ENCODE assay signal across 29 mouse cellular contexts in the genomic region with DNA sequence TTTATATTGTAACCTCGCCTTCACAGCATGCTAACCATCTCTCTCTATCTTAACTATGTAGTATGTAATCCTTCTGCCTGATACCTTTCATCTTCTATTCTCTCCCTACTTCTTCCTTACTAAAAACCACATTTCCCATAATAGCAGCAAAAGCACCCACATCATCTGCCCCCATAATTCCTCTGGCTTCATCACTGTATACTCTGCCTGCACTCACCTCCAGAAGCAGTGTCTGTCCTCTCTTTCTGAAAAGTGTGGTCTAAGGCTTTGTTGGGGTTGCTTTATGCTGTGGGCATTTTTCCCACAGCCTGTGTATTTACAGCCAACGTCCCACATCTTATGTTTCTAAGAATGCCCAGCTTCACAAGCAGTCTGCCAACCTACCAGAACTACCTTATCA. TPM values are rescaled to one million over a fixed set of nuclear protein-coding genes. Genes with fewer than 3 reads are reported as not detected.
DNase-seq lines count a peak whose midpoint lies in the region; ATAC-seq lines count a peak whose summit lies in the region.
"Had no signal": no experiment of that assay in that cellular context is flagged by ENCODE, and none has a peak within 500 bp of the region (broad histone marks: within the 10 kb centered on the region; RNA-seq: fewer than 3 reads in every experiment).

No protein-coding gene starts in this region.

- no peak overlapping the region for H3K4me3 ChIP-seq in forebrain, embryonic 15.5 days
- H3K4me3 ChIP-seq in forebrain, embryonic 10.5 days: no peak overlapping the region
- H3K4me3 ChIP-seq in hindbrain, embryonic 14.5 days (replicated peaks; ENCODE audit: low read length): no peak overlapping the region
- no peak overlapping the region for H3K4me3 ChIP-seq in hindbrain, embryonic 13.5 days
- H3K4me3 ChIP-seq: embryonic facial prominence, embryonic 12.5 days; embryonic facial prominence, embryonic 15.5 days; forebrain, embryonic 13.5 days; gastrocnemius, adult 2 months; heart, embryonic 12.5 days; heart, embryonic 15.5 days; intestine, embryonic 15.5 days had no signal

- ATAC-seq in forebrain, embryonic 15.5 days (replicated peaks): no peak
- no peak for ATAC-seq in hindbrain, embryonic 14.5 days (ENCODE audit: low FRiP score)
- ATAC-seq in hindbrain, embryonic 13.5 days (ENCODE audit: low FRiP score): no peak
- ATAC-seq in granulocyte monocyte progenitor cell, adult 5-6 weeks (replicated peaks; ENCODE audit: poor library complexity, severe bottlenecking): no peak
- ATAC-seq: forebrain, embryonic 13.5 days; hindbrain, embryonic 16.5 days; intestine, embryonic 15.5 days; Patski had no signal

- H3K9me3 ChIP-seq in forebrain, embryonic 15.5 days: no peaks in the 10 kb centered on the region
- no peaks in the 10 kb centered on the region for H3K9me3 ChIP-seq in forebrain, embryonic 10.5 days
- no peaks in the 10 kb centered on the region for H3K9me3 ChIP-seq in hindbrain, embryonic 14.5 days (ENCODE audit: control insufficient read depth, low read length)
- no peaks in the 10 kb centered on the region for H3K9me3 ChIP-seq in hindbrain, embryonic 13.5 days
- H3K9me3 ChIP-seq: embryonic facial prominence, embryonic 12.5 days; embryonic facial prominence, embryonic 15.5 days; forebrain, embryonic 13.5 days; G1E; heart, embryonic 12.5 days; heart, embryonic 15.5 days; intestine, embryonic 15.5 days had no signal

- H3K4me1 ChIP-seq in forebrain, embryonic 15.5 days: peaks cover 6% of the 10 kb centered on the region
- H3K4me1 ChIP-seq in forebrain, embryonic 10.5 days: no peaks in the 10 kb centered on the region
- peaks cover 5% of the 10 kb centered on the region; the same call in 1 of the 2 replicates for H3K4me1 ChIP-seq in hindbrain, embryonic 14.5 days (replicated peaks; ENCODE audit: control insufficient read depth, insufficient read depth, low read length)
- H3K4me1 ChIP-seq in hindbrain, embryonic 13.5 days (replicated peaks): peaks cover 2% of the 10 kb centered on the region; the same call in 1 of the 2 replicates
- H3K4me1 ChIP-seq: embryonic facial prominence, embryonic 12.5 days; embryonic facial prominence, embryonic 15.5 days; heart, embryonic 12.5 days; heart, embryonic 15.5 days; intestine, embryonic 15.5 days had no signal

- H3K4me2 ChIP-seq in forebrain, embryonic 15.5 days (replicated peaks): no peak overlapping the region
- H3K4me2 ChIP-seq in hindbrain, embryonic 14.5 days (replicated peaks): no peak overlapping the region
- H3K4me2 ChIP-seq in hindbrain, embryonic 13.5 days: no peak overlapping the region
- H3K4me2 ChIP-seq: embryonic facial prominence, embryonic 12.5 days; embryonic facial prominence, embryonic 15.5 days; forebrain, embryonic 13.5 days; heart, embryonic 12.5 days; heart, embryonic 15.5 days; intestine, embryonic 15.5 days had no signal

- H3K27me3 ChIP-seq in forebrain, embryonic 15.5 days: no peaks in the 10 kb centered on the region
- H3K27me3 ChIP-seq in forebrain, embryonic 10.5 days (ENCODE audit: poor library complexity, severe bottlenecking): no peaks in the 10 kb centered on the region
- H3K27me3 ChIP-seq in hindbrain, embryonic 14.5 days (ENCODE audit: control insufficient read depth, insufficient read depth, low read length): no peaks in the 10 kb centered on the region
- no peaks in the 10 kb centered on the region for H3K27me3 ChIP-seq in hindbrain, embryonic 13.5 days
- H3K27me3 ChIP-seq: CH12.LX; embryonic facial prominence, embryonic 12.5 days; embryonic facial prominence, embryonic 15.5 days; forebrain, embryonic 13.5 days; heart, embryonic 12.5 days; heart, embryonic 15.5 days; intestine, embryonic 15.5 days had no signal

- 63% methylated on average over 2 of the region's 2 CpGs for WGBS in forebrain, embryonic 15.5 days
- WGBS in forebrain, embryonic 10.5 days: 81% methylated on average over 2 of the region's 2 CpGs
- WGBS in hindbrain, embryonic 14.5 days: 70% methylated on average over 2 of the region's 2 CpGs
- 68% methylated on average over 2 of the region's 2 CpGs for WGBS in hindbrain, embryonic 13.5 days

- H3K36me3 ChIP-seq in forebrain, embryonic 15.5 days: no peaks in the 10 kb centered on the region
- H3K36me3 ChIP-seq in forebrain, embryonic 10.5 days (replicated peaks): no peaks in the 10 kb centered on the region
- H3K36me3 ChIP-seq in hindbrain, embryonic 14.5 days (replicated peaks; ENCODE audit: control insufficient read depth, insufficient read depth): no peaks in the 10 kb centered on the region
- H3K36me3 ChIP-seq in hindbrain, embryonic 13.5 days: no peaks in the 10 kb centered on the region
- H3K36me3 ChIP-seq: embryonic facial prominence, embryonic 12.5 days; embryonic facial prominence, embryonic 15.5 days; G1E; heart, embryonic 12.5 days; heart, embryonic 15.5 days; intestine, embryonic 15.5 days had no signal

- peak overlapping the region; percentile 43; the same call in 1 of the 2 replicates for H3K27ac ChIP-seq in forebrain, embryonic 15.5 days (replicated peaks)
- no peak overlapping the region for H3K27ac ChIP-seq in forebrain, embryonic 10.5 days
- H3K27ac ChIP-seq in hindbrain, embryonic 14.5 days: 0 out of 2 replicates have a peak overlapping the region, but pooled peaks have one; percentile 54
- H3K27ac ChIP-seq in hindbrain, embryonic 13.5 days: no peak overlapping the region
- H3K27ac ChIP-seq: embryonic facial prominence, embryonic 12.5 days; embryonic facial prominence, embryonic 15.5 days; forebrain, embryonic 13.5 days; gastrocnemius, adult 2 months; heart, embryonic 15.5 days; intestine, embryonic 15.5 days had no signal

- no peak overlapping the region for H3K9ac ChIP-seq in forebrain, embryonic 15.5 days (replicated peaks)
- H3K9ac ChIP-seq in hindbrain, embryonic 14.5 days: no peak overlapping the region
- no peak overlapping the region for H3K9ac ChIP-seq in hindbrain, embryonic 13.5 days
- H3K9ac ChIP-seq: embryonic facial prominence, embryonic 12.5 days; embryonic facial prominence, embryonic 15.5 days; forebrain, embryonic 13.5 days; heart, embryonic 12.5 days; heart, embryonic 15.5 days; intestine, embryonic 15.5 days had no signal

- no peak for DNase-seq in forebrain, embryonic 10.5 days (ENCODE audit: extremely low spot score, low spot score)
- no peak for DNase-seq in hindbrain, embryonic 14.5 days (ENCODE audit: low spot score)
- peak; percentile 59 for DNase-seq in brain, adult 2 months (ENCODE audit: low read depth, low spot score)
- DNase-seq in telencephalon, adult 2 months (ENCODE audit: low read depth, low spot score): peak; percentile 22
- DNase-seq: adrenal gland, postnatal 10 days; adrenal gland, postnatal 36 days; B cell, adult 2 months; cerebellum, adult 11 months; cerebellum, adult 8-10 months; cerebellum, postnatal 10 days; gastrocnemius, adult 2 months; gastrocnemius, postnatal 14 days; heart, adult 18-20 months; heart, postnatal 10 days; heart, postnatal 4 days; kidney, adult 11 months had no signal

RNA-seq across cellular contexts. Expression of gene Gpm6a, which starts 57.6 kb away (rescaled TPM):
- 599 and 667 TPM in 2 replicates for polyA plus RNA-seq in forebrain, embryonic 15.5 days (2015; fragmentation: Nextera tagmentation; extraction: Ambion mirVana)
- 28.0 and 29.8 TPM in 2 replicates for polyA plus RNA-seq in forebrain, embryonic 10.5 days (2016; fragmentation: Nextera tagmentation; extraction: Ambion mirVana)
- 552 and 648 TPM in 2 replicates for polyA plus RNA-seq in hindbrain, embryonic 14.5 days (2014; fragmentation: Nextera tagmentation; extraction: Ambion mirVana)
- polyA plus RNA-seq in hindbrain, embryonic 13.5 days (2015; fragmentation: Nextera tagmentation; extraction: Ambion mirVana): 347 and 359 TPM in 2 replicates
- not detected in 2 replicates for total RNA-seq in granulocyte monocyte progenitor cell, adult 5-6 weeks (2014; fragmentation: Nextera tagmentation)
- total RNA-seq in granulocyte monocyte progenitor cell, adult 5-6 weeks (2017): not detected in 2 replicates
- total RNA-seq: G1E had no signal
- polyA plus RNA-seq: G1E, Patski had no signal

Comparison
In these comparisons a context has a peak if more than half of its experiments do, and no peak if none do; other contexts are left out.
1. H3K27ac ChIP-seq: peak in forebrain, embryonic 15.5 days (single experiment) and hindbrain, embryonic 14.5 days (single experiment); none in forebrain, embryonic 10.5 days (single experiment) and hindbrain, embryonic 13.5 days (single experiment).
2. RNA of gene Gpm6a, which starts 57.6 kb away (polyA plus RNA-seq): 599 to 667 TPM in forebrain, embryonic 15.5 days, 552 to 648 TPM in hindbrain, embryonic 14.5 days and 347 to 359 TPM in hindbrain, embryonic 13.5 days; 28.0 to 29.8 TPM in forebrain, embryonic 10.5 days; every median in the first group is over 10 times any median in the second.
3. DNase-seq: peak in brain, adult 2 months (single experiment) and telencephalon, adult 2 months (single experiment); none in forebrain, embryonic 10.5 days (single experiment) and hindbrain, embryonic 14.5 days (single experiment).